Mouse (Mus musculus) c-Kit-positive CD71-positive TER-119-positive erythroid progenitor cells, embryonic 14.5 days (primary cell): ENCODE results near the gene Cdon.
A peak's percentile ranks its signal among the peaks of the same experiment; 100 is the strongest.
"Not testable (repeated sequence)": the region's sequence is repeated elsewhere in the genome, so short reads cannot be mapped to it uniquely, and the experiment has no call there.

Source experiments
- DNase-seq: peaks from one replicate; pipeline ENCODE4 v3.0.0-alpha.2; 2013; ENCODE audit warnings: low spot score

Gene Cdon

DNA sequence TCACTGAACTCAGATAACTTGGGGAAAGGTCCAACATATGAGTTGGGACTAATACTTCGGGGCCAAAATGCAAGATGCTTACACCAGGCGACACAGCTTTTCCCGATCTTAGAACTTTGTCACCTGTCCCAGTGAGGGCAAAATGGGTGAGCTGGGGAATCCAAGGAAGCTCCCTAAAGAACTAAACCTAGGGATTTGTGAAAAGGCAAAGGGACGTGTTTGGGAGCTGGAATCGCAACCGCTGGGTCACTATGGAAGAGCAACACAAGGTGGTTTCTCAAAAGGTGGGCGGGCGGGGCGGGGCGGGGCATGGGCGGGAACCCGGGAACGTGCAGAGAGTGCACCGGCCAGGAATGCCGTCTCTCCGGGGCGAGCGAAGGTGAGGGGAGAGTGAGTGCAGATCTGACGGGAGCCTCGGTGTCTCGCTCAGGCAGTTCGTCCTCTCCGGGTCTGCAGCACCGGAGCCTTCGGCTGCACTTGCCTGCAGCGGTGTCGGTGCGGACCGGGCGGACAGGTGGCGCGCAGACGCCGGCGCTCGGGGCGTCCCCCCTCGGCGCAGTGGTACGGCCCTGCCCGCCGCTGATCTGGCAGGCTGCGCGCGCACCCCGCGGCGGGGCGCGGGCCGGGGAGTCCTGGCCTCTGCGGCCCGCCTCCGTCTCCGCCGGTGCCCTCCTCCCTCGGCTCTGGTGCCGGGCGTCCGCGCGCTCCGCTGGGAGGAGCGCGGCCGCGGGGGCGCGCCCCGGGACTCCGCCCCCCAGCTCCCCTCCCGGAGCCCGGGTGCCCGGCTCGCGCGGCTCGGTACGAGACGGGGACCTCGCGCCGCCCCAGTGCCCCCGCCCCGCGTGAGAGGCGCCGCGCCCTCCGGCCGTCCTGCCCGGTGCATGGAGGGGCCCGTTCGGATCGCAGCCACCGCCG is at the start of gene Cdon:
Cdon (plus strand) TSS at position 324 of the 915 bp plus-strand sequence.
- peak; percentile 80 for DNase-seq

DNA sequence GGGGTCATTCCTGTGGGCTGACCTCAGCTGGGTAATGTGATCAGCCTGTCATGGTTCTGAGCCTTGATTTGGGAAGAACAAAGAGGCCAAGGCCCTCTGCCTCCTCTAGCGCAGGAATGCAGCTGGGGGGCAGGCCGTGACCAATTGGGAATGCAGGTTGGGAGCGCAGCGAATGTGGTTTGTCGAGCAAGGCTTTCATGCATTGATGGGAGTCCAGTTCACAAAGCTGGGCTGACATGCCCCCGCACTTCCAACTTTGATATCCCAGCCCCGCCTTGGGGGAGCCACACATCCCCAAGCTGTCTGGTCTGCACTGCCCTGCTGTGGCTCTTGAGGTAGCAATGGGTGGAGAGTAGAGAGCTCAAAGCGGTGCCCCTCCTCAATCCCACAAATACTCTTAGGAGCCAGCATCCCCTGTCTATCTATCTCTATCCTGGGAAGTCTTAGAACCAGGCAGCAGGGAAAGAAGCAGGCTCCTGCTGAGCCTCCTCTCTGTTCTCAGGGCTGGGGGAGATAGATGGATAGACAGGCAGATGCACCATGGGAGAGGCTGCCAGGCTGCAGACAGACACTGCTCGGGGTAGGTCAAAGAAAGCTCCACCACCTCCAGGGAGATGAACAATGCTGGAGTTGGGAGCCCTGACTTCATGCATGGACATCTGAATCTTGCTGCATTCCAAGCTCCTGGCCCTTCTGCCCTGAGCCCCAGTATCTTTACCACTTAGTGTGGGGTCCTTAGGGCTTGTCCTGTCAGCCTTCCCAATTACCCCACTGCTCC is 48.4 kb upstream of the Cdon start:
- no peak for DNase-seq

DNA sequence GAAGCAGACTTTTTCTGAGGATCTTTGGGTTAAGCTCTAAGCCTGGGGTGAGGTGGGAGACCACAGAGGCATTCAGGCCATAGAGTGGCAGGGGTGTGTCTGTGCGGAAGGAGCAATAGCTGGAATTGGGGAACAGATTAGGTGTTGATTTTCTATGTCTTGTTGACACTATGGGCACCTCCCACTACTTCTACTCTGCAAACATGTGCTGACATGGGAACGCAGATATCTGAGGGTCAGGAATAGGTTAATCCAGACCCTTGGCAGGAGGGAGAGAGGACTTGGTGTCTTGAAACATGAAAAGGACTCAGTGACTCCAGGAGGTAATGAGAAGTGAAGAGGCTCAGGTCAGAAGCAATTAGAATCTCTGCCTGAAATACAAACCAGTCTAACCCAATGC is 43.0 kb upstream of the Cdon start:
- DNase-seq = no peak

DNA sequence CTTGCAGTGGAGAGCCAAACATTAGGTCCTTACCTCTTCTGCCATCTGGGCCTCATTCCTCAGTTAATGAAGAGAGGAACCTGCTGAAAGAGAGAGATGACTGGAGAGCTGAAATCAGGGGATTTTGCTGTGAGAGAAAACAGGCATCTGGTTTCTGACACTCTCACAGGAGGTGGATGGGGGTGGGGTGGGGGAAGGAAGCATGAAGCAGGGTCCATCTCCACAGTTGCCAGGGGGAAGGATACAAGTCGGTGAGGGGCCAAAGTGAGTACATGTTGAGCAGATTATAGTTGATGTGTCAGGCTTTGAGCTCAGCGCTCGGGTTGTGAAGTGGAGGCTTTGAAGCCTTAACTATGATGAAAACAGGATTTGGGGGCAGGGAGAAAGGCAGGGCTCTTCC is 41.9 kb upstream of the Cdon start:
- no peak for DNase-seq

DNA sequence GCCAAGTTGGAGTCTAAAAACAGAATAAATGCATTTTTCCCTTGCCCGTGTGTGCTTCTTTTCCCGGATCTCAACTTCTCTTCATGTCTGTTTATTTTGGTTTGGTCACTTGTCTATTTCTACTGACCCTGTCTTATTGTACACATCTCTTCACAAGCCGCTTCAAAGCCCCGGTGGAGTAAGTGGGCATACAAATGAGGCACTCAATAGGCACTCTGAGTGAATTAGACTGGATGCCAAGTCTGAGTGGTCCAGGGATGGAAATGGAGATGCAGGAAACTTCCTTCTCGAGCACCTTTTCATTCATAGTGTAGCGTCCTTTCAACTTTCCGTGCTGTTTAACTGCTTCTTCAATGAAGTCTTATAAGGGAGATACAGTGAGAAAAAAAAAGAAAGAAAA is 21.0 kb upstream of the Cdon start:
- DNase-seq = no peak

DNA sequence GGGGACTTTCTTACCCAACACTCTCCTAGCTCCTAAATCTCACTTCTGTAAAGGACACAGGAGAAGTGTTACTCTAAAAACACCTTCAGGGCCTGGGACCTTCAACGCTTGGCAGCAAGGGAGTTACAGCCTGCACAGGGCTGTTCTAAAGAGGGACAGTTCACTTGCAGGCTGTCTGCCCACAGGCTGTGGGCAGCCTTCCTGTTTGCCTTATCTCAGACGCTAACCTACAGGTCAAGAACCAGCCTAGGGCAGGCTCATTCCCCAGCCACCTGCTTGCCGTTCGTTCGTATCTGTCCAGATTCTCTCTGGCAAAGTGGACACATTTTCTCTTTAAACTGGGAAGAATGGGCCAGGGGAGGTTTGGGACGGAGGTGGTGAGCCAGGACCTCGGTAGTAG is 20.5 kb upstream of the Cdon start:
- no peak for DNase-seq

DNA sequence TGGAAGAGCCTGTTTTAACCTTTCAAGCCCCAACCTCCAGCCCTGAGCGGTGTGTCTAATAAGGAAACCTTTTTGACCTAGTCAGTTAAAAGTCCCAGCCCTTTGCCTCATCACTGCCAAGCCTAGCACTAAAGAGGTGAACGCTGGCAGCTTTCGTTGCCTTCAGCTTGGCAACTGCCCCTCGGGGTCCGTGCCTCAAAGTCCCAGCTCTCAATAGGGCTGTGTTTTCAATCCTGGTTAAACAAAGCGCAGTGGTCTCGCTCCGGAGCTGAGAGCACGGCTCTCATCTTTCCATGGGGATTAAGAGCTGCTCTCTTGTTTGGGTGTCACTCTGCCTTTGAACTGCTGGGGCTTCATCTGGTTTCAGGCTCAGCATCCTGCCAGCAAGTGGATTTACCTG is 20.1 kb upstream of the Cdon start:
- no peak for DNase-seq

DNA sequence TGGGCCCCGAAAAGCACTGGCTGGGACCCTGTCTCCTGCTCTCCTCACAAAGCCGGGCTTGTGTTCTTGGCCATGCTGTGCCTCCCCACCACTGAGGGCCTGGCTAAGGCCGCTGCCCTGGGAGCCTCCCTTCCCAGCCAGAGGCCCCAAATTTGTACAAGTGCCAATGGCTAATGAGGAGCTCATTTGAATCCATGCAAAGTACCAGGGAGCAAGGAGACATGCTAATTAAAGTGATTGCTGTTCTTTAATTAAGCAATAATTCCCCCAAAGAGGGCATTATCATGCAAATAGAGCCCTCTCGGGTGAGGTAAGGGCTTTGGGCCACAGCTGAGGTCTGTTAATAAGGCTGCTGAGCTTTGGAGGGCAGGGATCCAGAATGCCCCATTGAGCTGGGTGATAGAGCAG is 18.3 kb upstream of the Cdon start:
- DNase-seq = no peak

DNA sequence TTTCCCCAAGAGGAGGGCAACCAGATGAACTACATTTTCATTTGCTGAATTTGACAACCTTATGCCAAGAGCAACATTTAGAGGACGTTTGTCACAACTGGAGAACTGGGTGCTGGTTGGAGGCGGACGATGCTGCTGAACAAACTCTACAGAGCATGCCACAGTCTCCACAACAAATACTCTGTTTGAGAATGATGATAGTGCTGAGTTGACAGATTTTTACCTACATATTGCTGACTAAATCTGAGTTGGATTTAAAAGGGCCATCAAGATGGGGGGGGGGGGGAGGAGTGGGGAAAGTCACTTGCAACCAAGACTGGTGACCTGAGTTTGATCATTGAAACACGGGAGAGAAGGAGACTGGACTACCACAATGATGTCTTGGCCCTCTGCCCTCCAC is 17.4 kb upstream of the Cdon start:
- DNase-seq = no peak

DNA sequence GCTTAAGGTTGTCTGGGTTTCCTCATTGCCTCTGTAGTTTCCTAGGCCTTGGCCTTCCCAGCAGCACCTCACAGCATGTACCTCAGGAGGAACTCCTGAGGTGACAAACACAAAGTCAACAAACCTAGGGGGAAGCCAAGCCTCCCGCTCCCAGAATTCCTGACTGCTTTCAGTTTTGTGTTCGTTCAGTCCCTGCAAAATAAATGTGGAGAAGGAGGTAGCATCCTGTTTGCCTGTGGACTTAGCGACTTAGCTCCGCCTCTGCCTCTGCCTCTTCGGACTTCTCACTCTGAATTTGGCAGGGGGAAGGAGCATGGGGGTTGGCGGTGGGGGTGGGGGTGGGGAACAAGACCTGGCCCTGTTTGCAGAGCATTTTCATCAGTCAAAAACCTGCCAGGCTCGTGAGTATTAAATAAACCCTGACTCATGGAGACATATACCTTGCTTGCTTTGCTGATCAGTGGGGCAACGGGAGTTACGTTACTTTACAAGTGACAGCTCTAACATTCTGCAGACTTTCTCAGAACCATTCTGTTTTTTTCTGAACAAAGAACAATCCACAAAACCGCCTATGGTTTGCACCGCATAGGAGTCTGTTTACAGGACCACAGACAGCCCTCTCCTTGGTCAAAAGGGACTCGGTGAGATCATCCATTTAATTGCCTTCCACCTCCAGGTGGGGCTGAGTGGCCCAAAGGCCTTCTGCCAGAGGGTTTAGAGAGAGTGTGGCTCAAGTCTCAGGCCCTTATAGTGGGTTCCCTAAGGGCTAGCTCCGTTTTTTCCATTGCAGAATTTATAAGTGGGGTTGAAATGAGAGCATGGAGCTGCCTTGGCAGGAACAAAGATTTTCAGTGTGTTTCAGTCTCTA is 15.7 kb upstream of the Cdon start:
- DNase-seq = no peak

DNA sequence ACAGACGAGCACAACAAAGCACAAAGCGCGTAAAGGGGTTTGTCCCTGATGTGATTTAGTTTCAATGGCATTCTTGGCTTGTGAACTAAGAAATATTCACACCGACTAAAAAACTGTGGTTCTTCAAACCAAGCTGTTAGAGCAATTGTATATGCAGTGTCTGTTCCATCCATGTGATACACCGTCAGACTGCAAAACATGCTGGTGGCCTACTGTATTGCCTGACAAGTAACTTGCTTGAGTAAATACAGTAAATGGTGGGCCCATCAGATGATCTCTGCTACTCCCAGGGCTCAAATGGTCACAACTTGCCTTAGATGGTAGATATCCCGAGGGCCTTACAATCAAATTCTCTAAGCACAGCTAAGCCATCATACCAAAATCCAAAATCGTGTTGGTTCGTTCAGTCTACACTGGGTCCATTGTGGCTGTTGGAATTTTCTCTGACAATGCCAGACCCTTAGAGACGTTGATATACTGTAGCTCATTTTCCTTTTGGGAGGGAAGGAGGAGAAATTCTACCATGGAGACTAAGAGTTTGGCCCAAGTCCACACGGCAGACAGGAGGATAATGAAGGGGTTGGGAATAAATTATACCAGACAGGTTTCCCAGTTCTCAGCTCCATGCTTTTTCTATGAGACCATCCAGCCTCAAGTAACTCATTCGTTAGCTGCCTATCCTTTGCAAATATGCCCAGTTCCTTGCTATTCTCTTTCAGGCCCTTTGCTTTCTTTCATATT is 9.5 kb upstream of the Cdon start:
- no peak for DNase-seq

DNA sequence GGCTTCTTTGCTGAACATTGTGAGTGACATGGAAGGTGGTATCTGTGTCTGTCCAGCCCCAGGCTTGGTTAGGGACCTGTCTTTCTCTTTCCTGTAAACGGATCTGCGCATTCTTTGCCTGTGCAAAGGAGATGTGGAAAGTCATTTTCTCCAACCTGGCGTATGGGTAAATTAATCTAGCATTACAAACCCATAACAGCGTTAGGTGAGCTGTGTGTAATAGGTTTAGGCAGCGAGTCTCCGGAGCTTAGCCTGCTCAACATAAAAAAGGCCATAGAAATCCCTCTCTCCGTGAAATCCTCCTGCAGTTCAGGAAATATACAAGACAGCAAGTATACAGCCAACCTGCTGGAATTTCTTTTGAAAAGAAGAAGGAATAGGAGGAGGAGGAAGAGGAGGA is 9.0 kb upstream of the Cdon start:
- DNase-seq = no peak

DNA sequence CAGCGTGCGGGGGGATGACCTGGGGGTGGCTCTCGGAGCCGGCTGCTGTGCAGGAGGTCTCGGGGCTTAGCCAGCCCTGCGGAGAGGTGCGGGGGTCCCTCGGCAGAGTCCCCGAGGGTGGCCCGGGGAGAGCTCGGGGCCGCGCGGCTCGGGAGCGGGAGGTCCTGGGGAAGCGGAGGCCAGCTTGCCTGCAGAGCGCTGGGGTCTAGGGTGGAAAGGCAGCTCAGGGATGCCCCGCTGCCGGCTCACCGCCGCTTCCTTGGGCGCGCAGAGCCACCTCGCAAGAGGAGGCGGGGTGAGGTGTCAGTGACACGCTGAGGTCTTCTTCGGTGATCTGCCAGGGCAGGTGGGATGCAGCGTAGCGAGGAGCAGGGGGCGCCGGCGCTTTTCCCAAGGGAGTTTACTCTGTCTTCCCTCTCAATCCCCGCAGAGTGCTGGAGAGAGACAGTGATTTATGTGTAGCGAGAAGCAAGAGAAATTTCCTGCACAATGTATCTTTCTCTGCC is 855 bp downstream of the Cdon start:
- DNase-seq = peak; percentile 4

DNA sequence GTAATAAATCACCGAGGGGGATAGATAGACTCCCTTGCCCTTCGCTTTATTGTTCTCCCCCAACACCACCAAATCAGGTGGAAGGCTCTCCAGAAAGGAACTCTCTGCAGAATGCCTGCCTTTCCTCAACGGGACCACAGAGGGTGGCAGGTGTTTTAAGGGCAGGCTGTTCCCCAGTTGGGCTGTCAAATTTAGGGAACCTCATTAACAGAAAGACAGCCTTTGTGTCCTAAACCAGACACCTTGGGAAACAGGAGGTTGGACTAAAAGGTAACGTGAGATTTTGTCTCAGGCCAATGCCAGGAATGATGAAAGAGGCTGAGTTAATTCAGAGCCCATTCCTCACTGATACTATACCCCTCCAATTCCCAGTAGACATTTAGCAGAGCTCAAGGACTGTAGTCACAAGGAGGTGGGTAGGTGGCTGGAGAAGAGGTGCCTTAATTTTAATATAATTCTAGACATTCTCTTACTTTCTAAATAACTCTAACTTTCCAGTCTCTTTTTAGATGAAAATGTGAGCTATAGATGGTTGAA is 1.5 kb downstream of the Cdon start:
- DNase-seq = no peak

DNA sequence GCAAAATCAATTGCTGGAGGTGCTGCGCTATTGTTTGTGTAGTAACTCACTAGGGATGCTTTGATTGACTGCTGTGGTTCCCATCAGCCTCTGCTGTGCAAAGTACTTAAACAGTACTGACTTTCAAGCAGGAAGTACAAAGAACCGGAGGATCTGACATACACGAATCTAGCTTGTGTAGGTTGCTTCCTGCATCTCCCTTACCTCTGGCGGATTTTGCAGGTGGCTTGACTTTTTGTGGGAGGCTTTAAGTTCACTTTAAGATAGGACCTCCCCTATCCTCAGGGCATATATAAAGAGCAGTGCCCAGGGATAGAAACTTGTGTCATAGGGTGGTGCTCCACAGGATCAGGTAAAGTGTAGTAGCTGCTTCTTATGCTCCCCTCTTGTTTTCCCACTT is 2.3 kb downstream of the Cdon start:
- DNase-seq = no peak

DNA sequence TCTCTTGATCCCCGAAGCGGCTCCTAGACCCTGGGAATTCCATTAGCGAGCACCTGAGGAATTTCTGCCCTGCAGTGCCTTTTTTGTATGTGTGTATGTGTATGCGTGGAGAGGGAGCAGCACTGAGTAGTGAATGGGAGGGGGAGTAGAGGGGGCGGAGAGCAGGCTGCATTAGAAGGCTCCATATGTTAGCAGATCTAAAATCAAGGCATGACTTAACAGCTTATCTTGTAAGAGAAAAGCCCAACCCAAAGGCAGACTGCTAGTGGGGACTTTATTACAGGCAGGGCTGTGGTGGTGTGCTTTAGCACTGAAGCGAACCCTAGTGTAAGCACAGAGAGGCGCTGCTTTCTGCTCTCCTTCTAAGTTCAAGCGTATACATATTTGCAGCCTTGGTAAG is 3.7 kb downstream of the Cdon start:
- DNase-seq = no peak

DNA sequence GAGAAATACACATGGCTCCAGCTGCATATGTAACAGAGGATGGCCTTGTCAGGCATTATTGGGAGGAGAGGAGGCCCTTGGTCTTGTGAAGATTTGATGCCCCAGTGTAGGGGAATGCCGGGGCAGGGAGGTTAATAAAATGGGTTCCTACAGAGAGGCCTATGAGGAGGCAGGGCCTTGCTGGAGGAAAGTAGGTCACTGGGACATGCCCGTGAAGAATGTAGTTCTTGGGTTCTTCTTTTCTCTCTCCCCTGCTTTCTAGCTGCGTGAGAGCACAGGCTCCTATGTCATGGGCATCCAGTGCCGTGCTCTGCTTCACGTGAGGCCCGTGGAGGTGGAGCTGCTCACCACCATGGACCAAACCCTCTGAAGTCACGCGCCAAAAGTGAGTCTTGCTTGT is 9.5 kb downstream of the Cdon start:
- no peak for DNase-seq

DNA sequence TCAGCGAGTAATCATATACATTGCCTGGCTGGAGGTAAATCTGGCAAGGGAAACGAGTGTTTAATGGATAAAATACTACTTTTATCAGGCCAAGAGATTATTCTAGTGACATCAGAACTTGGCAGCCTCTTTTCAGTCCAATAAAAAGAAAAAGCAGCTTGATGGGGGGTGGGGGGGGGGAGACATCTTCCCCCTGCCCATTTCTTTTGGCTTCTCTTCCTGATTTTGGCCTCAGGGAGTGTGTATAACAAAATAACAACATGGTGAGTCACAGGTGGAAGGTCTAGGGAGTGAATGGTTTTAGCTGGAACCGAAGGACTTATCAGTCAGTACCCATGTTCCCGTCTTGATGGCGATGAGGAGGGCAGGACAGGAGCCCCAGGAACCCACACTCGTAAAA is 10.5 kb downstream of the Cdon start:
- no peak for DNase-seq

DNA sequence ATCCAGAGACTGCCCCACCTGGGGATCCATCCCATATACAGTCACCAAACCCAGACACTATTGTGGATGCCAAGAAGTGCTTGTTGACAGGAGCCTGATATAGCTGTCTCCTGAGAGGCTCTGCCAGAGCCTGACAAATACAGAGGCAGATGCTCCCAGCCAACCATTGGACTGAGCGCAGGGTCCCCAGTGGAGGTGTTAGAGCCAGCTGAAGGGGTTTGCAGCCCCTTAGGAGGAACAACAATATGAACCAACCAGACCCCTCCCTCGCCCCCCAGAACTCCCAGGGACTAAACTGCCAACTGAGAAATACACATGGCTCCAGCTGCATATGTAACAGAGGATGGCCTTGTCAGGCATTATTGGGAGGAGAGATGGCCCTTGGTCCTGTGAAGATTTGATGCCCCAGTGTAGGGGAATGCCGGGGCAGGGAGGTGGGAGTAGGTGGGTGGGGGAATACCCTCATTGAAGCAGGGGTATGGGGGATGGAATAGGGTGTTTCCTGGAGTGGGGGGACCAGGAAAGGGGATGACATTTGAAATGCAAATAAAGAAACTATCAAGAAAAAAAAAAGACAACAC is 11.9 kb downstream of the Cdon start:
- not testable (repeated sequence) for DNase-seq

DNA sequence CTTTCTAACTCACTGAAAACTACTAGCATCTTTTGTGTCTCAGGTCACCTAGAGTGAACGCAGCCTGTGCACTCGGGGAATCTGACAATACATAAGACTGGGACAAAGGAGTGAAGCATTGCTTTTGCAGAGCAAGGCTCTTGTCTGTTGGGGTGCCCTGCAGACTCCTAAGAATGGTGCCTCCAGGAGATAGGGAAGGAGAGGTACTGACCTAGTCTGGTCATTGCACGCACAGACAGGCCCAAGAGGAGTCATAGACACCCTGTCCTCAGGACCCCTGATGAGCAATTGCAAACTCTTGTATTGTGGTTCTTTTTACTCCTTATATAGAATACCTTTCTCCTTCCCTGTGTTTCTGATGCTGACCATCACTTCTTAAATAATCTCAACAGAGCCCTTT is 13.4 kb downstream of the Cdon start:
- DNase-seq = no peak

DNA sequence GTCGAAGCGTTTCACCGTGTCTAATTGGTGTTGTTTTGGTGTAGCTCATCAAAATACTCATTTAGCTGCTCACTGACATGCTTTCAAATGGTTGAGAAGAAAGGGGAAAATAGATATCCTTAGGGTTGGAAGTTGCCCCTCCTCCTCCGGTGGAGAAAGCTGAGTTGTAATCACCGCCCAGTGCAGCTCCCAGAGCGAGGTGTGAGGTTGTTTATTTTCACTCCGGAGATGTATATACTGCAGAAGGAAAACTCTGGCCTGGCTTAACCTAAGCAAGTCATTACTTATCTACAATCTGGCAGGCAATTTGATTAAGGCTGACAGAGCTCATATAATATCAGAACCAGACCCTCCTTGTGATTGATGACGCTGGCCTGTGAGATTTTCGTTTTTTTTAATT is 14.6 kb downstream of the Cdon start:
- DNase-seq = no peak
